Mouse (Mus musculus) embryonic facial prominence, embryonic 15.5 days (tissue): Measurements from ENCODE around the gene Schip1. TPM values are rescaled to one million over a fixed set of nuclear protein-coding genes. Genes with fewer than 3 reads are reported as not detected.

Source experiments
- ATAC-seq: fragments of 200-750 bp; cut with Nextera tagmentation; 2 replicates; pipeline ENCODE4 v1.8.0; 2017; ENCODE audit warnings: low read depth, moderate TSS enrichment; ENCODE audit not compliant: insufficient number of reproducible peaks, low FRiP score, low TSS enrichment
- H3K27ac ChIP-seq: fragments of 300-500 bp; sonication (generic); replicated peaks from 2 replicates; pipeline ENCODE4 v1.5.1; 2015; ENCODE audit warnings: mild to moderate bottlenecking, inconsistent platforms
- H3K27me3 ChIP-seq: fragments of 300-500 bp; sonication (generic); 2 replicates; pipeline ENCODE4 v1.6.1; 2015; ENCODE audit warnings: inconsistent platforms
- H3K36me3 ChIP-seq: fragments of 300-500 bp; sonication (generic); 2 replicates; pipeline ENCODE4 v1.6.1; 2015; ENCODE audit warnings: mild to moderate bottlenecking, inconsistent platforms
- H3K4me1 ChIP-seq: fragments of 300-500 bp; sonication (generic); 2 replicates; pipeline ENCODE4 v1.6.1; 2015; ENCODE audit warnings: inconsistent platforms
- H3K4me2 ChIP-seq: fragments of 300-500 bp; sonication (generic); replicated peaks from 2 replicates; pipeline ENCODE4 v1.6.1; 2015; ENCODE audit warnings: mild to moderate bottlenecking, inconsistent platforms
- H3K4me3 ChIP-seq: fragments of 300-500 bp; sonication (generic); replicated peaks from 2 replicates; pipeline ENCODE4 v1.5.1; 2015; ENCODE audit warnings: mild to moderate bottlenecking, inconsistent platforms
- H3K9ac ChIP-seq: fragments of 300-500 bp; sonication (generic); 2 replicates; pipeline ENCODE4 v1.6.1; 2015; ENCODE audit warnings: inconsistent platforms
- H3K9me3 ChIP-seq: fragments of 300-500 bp; sonication (generic); replicated peaks from 2 replicates; pipeline ENCODE4 v1.6.1; 2016; ENCODE audit warnings: inconsistent platforms
- WGBS: fragments of 180-500 bp; shearing (Covaris S2); methylation state at CpG from one replicate; pipeline ENCODE4 v1.1.7; 2015; 5-methylcytosine and 5-hydroxymethylcytosine counted together
- polyA plus RNA-seq: library from polyadenylated mRNA; unstranded; fragments of >200 nt; fragmentation: Nextera tagmentation; extraction: Ambion mirVana; gene quantifications from 2 replicates; pipeline ENCODE4 v1.2.1, GENCODE M21; 2015

Schip1 gene
- polyA plus RNA-seq, 1 experiment from 2014 or later, result 30.9 TPM

DNA sequence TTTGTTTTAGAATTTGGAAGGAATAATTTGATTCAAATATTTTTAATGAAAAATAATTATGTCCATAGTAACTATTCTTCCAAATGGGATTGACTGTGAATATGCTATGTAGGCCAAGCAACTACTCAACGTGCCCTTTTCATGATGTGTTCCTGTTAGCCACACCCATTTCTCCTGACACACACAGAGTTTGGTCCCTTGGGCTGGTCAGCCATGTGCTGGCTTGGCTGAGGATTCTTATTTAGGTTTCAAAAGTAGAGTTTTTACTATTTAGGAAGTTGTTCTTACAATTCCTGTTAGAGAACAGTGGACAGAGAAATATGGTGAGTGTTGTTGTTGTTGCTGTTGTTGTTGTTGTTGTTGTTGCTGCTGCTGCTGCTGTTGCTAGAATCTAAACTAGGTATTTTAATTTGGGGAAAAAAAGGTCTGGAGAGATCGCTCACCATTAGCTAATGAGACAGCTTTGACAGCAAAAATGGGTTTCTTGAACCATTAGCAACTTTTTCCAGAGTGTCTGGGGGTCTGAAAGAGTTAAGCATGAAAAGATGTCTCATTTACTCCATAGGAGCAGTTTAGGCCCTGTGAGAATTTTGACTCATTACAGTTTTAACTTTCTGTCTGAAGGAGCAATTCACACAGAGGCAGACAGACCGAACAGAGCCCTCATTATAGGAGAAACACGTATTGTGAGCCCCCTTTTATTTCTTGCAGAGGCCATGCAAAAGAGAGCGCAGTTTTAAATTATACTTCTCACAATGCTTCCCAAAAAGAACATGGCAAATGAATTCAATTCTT is 74.4 kb downstream of the Schip1 start:
- 67% methylated on average over 5 of the region's 5 CpGs for WGBS
- Histone ChIP-seq H3K27me3 (no peaks in the 10 kb centered on the region), H3K36me3 (no peaks in the 10 kb centered on the region), H3K9ac (no peak overlapping the region), H3K27ac (no peak overlapping the region), H3K4me1 (no peaks in the 10 kb centered on the region), H3K4me2 (no peak overlapping the region), H3K9me3 (no peaks in the 10 kb centered on the region), H3K4me3 (no peak overlapping the region)
- no peak for ATAC-seq

DNA sequence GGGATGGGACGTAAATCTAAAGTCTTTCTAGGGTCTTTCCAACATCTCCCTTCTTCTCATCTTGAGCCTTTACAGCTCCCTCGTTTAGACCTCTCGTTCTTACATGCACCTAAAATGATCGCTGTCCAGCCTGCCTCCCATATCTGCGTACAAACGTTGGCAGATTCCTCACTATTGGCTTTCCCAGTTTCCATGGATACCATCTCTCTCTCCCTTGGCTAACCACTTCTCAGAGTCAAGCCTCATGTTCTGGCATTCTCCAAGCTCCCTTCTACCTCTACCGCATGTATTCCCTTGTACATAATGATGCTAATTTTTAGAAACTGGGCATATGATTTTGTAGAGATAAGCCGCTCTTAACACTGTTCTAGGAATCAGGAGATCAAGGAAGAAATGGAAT is 86.1 kb downstream of the Schip1 start:
- no peak overlapping the region for H3K4me3 ChIP-seq
- no peaks in the 10 kb centered on the region for H3K27me3 ChIP-seq
- WGBS, result 82% methylated on average over 8 of the region's 8 CpGs
- no peak for ATAC-seq
- H3K4me1 ChIP-seq, result no peaks in the 10 kb centered on the region
- H3K9me3 ChIP-seq, result no peaks in the 10 kb centered on the region
- H3K36me3 ChIP-seq, result no peaks in the 10 kb centered on the region
- H3K4me2 ChIP-seq, result no peak overlapping the region
- no peak overlapping the region for H3K27ac ChIP-seq
- no peak overlapping the region for H3K9ac ChIP-seq

DNA sequence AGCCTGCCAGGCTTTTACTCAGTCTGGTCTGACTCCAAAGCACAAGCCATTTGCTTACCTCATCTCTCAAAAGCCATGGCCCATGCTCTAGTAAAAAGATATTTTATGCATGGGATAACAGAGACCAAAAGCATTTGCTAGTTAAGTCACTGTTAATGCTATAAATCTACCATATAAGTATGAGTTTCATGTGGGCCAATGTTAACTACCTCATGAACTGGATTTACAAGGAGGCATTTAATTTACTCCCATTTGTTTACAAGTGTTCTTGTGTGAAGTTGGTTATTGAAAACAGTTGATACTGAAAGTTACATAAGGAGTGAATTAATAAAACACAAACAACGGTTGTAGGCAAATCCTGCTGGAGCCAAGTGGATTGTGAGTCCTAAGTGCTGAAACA is 95.6 kb downstream of the Schip1 start:
- no peak for ATAC-seq

DNA sequence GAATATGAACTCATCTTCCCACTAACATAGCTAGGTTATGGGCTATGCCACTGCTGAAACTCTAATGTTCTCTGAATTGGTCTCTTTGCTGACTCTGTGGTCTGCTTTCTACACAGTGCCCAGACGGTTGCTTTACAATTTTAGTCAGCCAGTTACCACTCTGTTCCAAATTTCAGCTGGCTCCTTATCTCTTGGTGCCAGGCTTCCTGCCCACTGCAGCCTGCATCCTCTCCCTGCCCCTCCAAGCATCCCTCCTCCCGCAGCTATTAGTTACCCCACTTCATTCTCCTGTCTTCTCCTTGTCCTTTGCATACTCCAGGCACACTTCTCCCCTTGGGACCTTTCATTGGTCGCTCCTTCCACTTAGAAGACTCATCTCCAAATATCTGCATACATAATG is 96.2 kb downstream of the Schip1 start:
- H3K27me3 ChIP-seq, result no peaks in the 10 kb centered on the region
- H3K36me3 ChIP-seq, result no peaks in the 10 kb centered on the region
- H3K9me3 ChIP-seq, result no peaks in the 10 kb centered on the region
- no peaks in the 10 kb centered on the region for H3K4me1 ChIP-seq
- H3K27ac ChIP-seq, result no peak overlapping the region
- H3K4me2 ChIP-seq, result no peak overlapping the region
- no peak overlapping the region for H3K9ac ChIP-seq
- H3K4me3 ChIP-seq, result no peak overlapping the region
- ATAC-seq, result no peak
- 72% methylated on average over 3 of the region's 3 CpGs for WGBS

More for the DNA sequence above, 95.6 kb downstream of the Schip1 start:
- Histone ChIP-seq H3K4me3 (no peak overlapping the region), H3K4me2 (no peak overlapping the region), H3K27ac (no peak overlapping the region), H3K27me3 (no peaks in the 10 kb centered on the region), H3K4me1 (no peaks in the 10 kb centered on the region), H3K36me3 (no peaks in the 10 kb centered on the region), H3K9me3 (no peaks in the 10 kb centered on the region), H3K9ac (no peak overlapping the region)
- WGBS, result 30% methylated on average over 1 of the region's 1 CpGs

DNA sequence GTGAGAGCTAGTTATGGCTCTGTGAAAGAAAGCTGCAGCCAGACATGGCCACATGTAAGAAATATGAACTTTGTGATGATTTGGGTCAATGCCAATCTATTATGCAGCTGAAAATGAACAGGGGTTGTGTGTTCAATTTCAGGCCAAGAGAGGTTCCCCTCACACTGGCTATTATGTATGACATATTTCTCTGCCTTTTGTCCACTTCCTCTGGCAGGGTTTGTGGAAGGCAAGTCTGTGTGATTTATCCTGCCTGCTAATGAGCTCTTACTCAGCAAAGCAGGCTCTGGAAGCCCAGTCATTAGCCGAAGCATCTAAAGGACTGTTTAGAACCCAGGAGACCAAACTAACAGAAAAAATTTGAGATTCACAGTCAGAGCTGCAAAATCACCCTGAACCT is 113.6 kb downstream of the Schip1 start:
- Histone ChIP-seq H3K27me3 (no peaks in the 10 kb centered on the region), H3K36me3 (no peaks in the 10 kb centered on the region), H3K9ac (no peak overlapping the region), H3K4me1 (no peaks in the 10 kb centered on the region), H3K4me2 (no peak overlapping the region), H3K9me3 (no peaks in the 10 kb centered on the region), H3K4me3 (no peak overlapping the region), H3K27ac (no peak overlapping the region)
- 63% methylated on average over 1 of the region's 1 CpGs for WGBS
- ATAC-seq, result no peak

DNA sequence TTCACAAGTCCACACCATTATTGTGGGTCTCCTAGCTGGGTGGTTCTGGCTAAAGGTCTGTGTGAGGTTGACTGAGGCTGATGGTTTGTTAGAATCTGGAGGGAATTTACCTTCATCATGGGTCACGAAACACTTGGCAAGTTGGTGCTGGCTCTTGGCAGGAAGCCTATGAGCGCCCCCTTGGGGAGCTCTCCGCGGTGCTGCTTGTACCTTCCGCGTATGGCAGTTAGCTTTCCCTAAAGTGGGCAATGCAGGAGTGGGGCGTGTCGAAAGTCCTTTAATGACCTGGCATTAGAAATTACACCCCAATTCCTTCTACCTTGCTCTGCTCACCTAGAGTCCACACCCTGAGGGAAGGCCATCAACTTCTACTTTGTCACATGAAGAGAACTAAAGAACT is 122.9 kb downstream of the Schip1 start:
- no peak overlapping the region for H3K4me2 ChIP-seq
- 56% methylated on average over 8 of the region's 8 CpGs for WGBS
- H3K27me3 ChIP-seq, result no peaks in the 10 kb centered on the region
- no peaks in the 10 kb centered on the region for H3K9me3 ChIP-seq
- no peak overlapping the region for H3K9ac ChIP-seq
- no peak for ATAC-seq
- no peaks in the 10 kb centered on the region for H3K4me1 ChIP-seq
- no peak overlapping the region for H3K27ac ChIP-seq
- no peak overlapping the region for H3K4me3 ChIP-seq
- no peaks in the 10 kb centered on the region for H3K36me3 ChIP-seq

DNA sequence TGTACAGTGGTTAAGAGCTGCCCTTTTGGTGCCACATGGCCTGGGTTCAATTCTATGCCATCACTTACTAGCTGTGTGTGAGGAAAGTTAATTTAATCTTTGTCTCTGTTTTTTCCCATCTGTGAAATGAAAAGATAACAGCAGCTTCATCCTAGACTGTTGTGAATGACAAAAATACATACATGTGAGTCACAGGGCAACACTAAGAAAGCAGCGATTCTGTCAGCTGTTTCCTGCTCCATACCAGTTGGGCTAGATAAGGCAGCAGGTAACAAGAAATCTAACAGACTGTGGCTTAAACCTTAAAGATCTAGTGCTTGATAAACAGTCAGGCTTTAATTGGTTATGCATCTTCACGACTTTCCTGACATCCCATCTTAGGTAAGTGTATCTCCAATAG is 124.5 kb downstream of the Schip1 start:
- Histone ChIP-seq H3K4me2 (no peak overlapping the region), H3K9ac (no peak overlapping the region), H3K4me1 (no peaks in the 10 kb centered on the region), H3K4me3 (no peak overlapping the region), H3K27ac (no peak overlapping the region), H3K36me3 (no peaks in the 10 kb centered on the region), H3K9me3 (no peaks in the 10 kb centered on the region), H3K27me3 (no peaks in the 10 kb centered on the region)
- no peak for ATAC-seq
- WGBS, result 72% methylated on average over 2 of the region's 2 CpGs

DNA sequence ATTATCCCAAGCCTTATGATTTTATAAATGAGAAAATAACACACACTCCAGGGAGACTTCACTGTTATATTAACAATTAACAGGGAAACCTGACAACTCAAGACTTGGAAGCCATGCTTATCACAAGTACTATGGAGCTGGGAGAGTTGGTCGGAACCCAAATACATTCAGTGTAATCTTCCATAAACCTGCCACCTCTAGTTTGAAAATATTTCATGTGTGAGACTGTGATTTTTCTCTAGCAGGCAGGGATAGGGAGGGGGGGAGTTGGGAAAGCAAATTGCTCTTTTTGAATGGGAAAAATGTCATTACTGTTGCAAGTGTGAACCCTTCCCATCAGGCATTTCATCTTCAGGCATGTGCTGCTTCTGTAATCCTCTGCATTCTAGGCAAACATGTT is 132.3 kb downstream of the Schip1 start:
- no peaks in the 10 kb centered on the region for H3K9me3 ChIP-seq

DNA sequence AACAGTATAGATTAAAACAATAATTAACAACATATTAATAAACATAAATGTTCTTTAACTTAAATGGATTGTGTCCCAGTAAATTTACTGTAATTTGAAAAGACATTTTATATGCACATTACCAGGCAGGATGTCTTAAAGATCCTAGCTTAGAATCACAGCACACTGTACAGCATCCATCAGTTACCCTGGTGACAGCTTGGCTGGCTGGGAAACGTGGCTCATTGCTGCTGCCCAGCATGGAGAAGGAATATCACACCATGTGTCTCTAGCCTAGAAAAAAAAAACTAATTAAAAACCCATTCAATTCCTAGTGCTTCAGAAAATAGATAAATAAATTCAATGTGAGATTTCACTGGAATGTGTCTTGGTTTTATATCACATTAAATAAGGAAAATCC is 136.6 kb downstream of the Schip1 start:
- H3K9ac ChIP-seq, result no peak overlapping the region
- H3K27me3 ChIP-seq, result no peaks in the 10 kb centered on the region
- no peaks in the 10 kb centered on the region for H3K9me3 ChIP-seq
- WGBS, result 33% methylated on average over 1 of the region's 1 CpGs
- no peak overlapping the region for H3K4me3 ChIP-seq
- no peak for ATAC-seq
- H3K4me1 ChIP-seq, result no peaks in the 10 kb centered on the region
- no peak overlapping the region for H3K4me2 ChIP-seq
- no peaks in the 10 kb centered on the region for H3K36me3 ChIP-seq
- H3K27ac ChIP-seq, result no peak overlapping the region

More for the DNA sequence above, 132.3 kb downstream of the Schip1 start:
- no peak overlapping the region for H3K4me3 ChIP-seq
- H3K27me3 ChIP-seq, result no peaks in the 10 kb centered on the region
- H3K4me1 ChIP-seq, result no peaks in the 10 kb centered on the region
- 85% methylated on average over 1 of the region's 1 CpGs for WGBS
- H3K4me2 ChIP-seq, result no peak overlapping the region
- H3K27ac ChIP-seq, result no peak overlapping the region
- no peaks in the 10 kb centered on the region for H3K36me3 ChIP-seq
- no peak overlapping the region for H3K9ac ChIP-seq
- no peak for ATAC-seq

DNA sequence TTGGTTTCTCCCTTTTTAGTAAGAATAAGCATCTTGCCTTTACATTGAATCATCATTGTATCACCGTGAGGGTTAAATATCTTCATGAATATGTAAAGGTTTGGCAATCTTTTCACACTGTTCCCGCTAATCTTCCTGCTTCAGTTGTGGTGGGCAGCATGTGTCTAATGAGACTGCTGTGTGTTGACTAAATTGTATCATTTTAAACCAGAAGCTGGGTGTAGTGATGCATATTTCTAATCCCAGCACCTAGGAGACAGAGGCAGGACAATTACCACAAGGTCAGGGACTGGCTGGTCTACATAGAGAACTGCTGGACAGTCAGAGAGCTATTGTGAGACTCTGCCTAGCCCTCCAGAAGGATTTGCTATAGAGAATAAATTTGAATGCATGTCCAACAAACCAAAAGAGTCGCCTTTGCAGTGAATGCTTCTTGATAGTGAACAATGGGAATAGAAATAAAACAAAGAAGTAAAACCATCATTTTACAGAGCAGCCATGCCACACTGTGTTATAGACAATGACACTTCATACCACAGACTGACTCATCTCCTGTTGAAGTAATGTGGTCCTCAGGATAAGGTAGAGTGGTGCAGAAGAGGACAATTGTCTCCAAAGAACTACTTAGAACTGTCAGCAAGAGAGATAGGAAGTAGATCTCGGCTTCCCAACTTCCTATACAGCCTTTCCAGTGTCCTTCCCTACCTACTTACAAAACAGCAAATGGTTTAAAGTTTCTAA is 137.7 kb downstream of the Schip1 start:
- Histone ChIP-seq H3K4me1 (no peaks in the 10 kb centered on the region), H3K36me3 (no peaks in the 10 kb centered on the region), H3K4me2 (no peak overlapping the region), H3K4me3 (no peak overlapping the region), H3K9ac (no peak overlapping the region), H3K27me3 (no peaks in the 10 kb centered on the region), H3K9me3 (no peaks in the 10 kb centered on the region), H3K27ac (no peak overlapping the region)
- ATAC-seq, result no peak
- WGBS, result 73% methylated on average over 4 of the region's 4 CpGs

DNA sequence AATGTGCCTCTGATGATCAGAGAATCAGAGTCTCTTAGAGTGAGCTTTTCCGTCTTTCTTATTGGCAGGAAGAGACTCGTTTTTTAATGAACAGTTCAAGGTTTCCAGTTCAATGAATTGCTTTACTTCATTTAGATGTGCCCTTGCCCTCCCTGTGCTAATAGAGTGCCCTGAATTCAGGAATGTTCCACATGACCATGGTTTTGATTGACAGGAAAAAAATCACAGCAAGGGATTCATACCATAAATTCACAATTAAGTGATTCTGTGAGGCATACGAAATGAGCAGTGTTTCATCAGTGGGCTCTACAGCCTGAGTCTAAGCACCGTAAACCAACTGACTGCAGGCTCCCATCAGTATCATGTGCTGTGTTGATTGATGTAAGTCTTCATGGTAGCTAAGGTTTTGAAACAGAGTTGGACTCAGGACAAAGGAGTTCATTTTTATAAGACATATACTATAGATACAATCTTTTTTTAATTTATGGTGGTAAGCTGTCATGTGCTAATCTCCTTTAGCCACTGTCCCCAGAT is 139.4 kb downstream of the Schip1 start:
- Histone ChIP-seq H3K36me3 (no peaks in the 10 kb centered on the region), H3K4me1 (no peaks in the 10 kb centered on the region), H3K27me3 (no peaks in the 10 kb centered on the region), H3K9me3 (no peaks in the 10 kb centered on the region), H3K27ac (no peak overlapping the region), H3K4me2 (no peak overlapping the region), H3K9ac (no peak overlapping the region), H3K4me3 (no peak overlapping the region)
- WGBS, result 58% methylated on average over 4 of the region's 4 CpGs
- no peak for ATAC-seq
